Mouse (Mus musculus) thymus, adult 2 months (tissue): ENCODE results near the gene Cdk1.

ENCODE experiments used
- CTCF ChIP-seq: fragments of 200-500 bp; IDR thresholded peaks from 2 replicates; pipeline ENCODE4 v1.5.1; 2012; ENCODE audit warnings: mild to moderate bottlenecking, control low read depth, low read length, moderate library complexity, borderline replicate concordance; ENCODE audit not compliant: control insufficient read depth, poor library complexity, insufficient read depth; ENCODE audit errors: extremely low read depth
- POLR2A ChIP-seq: fragments of 200-500 bp; IDR thresholded peaks from 2 replicates; pipeline ENCODE4 v1.6.1; 2012; ENCODE audit warnings: mild to moderate bottlenecking, low read length, control low read depth, moderate library complexity; ENCODE audit not compliant: control insufficient read depth, poor library complexity, insufficient read depth; ENCODE audit errors: extremely low read depth

DNA sequence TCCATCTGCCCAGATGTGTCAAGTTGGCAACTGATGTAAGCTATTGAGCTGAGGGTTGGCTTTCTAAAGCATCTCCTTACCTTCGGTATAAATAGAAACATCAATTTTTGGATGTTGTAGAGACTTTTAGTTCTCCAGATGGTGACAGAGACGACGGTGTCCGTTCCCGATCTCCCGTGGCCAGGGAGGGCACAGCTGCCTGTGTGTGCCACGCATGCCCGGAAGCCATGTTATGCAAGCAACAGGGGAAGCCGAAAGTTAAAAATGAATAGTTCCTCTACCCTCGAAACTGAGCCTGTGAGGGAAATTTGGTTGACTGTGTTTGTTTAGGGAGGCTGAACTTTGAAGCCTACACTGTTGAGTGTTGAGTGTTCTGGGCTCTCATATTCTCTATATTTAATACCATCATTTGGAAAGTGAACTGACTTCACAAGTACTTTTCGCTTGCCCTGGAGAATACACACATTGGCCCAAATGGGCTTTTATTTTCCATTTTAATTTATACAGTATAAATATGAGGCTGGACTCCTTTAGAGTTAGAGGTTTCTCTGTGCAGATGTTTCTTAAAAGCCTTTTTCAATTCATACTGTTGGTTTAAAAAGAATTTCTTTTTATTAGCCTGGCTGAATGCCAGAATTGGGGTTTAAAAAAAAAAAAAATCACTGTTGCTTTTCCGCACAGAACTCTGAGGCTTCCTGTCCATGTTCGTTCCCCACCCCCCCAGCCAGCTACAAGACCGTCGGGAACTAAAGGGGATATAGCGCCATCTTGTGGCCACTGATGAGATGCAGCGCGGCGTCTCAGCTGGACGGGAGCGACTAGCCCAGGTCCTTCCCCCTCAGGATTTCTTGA lies 31.8 kb downstream of the Cdk1 start:
- TF ChIP-seq POLR2A = no peak
- peak; percentile 94 for TF ChIP-seq CTCF
